Mouse (Mus musculus): ENCODE results near the gene Gmds. TPM values are rescaled to one million over a fixed set of nuclear protein-coding genes. Genes with fewer than 3 reads are reported as not detected.

Gmds gene
- total RNA-seq, 1 experiment from 2014 or later, result 4.0 TPM

DNA sequence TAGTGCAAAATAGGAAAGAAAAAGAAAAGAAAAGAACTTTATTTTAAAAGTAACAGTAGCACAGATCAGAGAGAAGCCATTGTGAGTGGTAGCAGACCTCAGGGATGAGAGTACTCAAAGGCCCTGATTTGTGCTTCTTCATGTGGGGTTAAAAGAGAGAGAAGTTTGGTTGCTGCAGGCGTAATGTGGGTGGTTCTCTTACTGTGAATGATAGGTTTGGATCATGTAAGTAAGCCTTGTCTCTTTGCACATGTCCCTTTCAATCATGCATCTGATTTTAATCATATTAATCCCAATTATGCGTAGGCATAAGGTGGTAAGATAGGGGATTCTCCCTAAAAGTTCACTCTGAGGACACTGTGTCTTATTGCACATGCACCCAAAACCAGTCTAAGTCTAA lies 556.5 kb downstream of the Gmds start:
- DNase-seq, result no peak

DNA sequence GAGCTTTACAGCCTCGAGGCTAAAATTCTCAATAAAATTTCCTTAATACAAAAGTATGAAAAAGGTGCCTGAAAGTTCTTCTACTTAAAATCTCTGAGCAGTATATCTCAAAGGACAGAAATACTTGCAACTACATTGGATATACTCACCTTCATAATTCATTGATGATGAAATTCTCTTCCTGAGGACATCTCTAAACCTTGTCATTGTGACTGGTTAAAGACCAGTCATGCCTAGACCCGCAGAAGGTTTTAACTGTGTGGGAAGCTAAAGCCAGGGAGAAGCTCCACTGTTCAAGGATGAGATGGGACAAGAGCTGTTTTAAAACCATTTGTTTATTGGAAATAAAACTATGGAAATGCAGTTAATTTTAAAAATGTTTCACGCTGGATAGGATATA lies 558.2 kb downstream of the Gmds start:
- no peak for DNase-seq

DNA sequence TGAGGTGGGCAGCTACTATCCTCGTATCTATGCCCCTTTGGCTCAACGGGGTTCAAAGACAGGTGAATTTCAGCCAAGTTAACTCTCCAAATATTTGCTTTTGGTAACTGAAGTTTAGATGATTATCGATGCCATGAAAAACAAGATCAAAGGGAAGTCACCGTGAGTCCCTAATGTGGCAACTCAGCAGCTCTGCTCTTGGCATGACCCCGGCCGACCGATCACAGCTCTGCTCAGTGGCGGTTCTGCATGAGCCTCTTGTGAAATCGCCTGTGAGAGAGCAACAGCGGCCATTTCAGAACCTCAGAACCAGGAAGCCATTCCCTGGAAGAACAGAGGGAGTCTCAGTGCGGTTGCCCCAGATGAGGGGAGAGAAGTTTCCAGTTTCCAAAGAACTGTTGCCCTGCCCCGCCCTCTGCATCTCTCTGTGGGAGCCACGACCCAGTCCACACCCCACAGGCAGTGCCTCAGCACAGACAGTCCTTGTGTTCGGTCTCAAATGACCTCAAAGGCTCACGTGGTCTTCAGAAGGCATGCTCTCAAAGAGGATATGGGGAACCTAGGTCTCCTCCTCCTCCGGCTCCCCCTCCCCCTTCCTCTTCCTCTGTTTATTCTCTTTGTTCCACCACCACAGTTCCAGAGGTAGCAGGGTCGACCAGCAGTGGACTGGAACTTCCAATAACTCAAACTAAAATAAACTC lies 559.1 kb downstream of the Gmds start:
- DNase-seq, result peak; percentile 30

DNA sequence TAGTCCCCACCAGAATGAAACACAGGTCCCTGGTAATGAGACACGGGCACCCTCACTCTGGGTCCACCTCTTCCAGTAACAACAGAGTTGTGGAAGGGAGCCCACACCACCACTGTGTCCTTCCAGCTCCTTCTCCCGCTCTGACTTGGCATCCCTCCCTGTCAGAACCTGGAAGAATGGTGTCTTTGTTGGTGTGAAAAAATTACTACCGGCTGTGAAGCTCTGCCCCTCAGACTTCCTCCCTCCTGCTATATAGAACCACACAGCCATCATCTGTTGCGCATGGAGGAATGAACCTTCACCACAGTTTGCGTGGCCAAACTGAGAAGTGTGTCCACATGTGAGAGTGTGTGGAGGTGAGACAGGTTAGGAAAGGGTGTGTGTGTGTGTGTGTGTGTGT lies 562.8 kb downstream of the Gmds start:
- no peak for DNase-seq

DNA sequence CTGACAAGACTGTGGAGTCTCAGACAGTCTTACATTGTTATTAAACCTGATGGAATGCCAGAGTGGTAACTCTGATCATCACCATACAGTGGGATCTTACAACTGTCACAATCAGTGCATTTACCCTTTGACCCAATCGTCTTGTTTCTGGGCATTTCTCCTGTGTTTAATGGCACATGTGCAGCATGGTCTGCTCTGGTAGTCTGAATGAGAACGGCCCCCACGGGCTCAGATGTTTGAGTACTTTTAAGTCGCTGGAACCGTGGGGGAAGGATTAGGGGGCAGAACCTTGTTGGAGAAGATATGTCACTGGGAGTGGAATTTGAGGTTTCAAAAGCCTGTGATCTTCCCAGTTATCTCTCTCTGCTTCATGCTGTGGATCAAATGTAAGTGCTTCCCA lies 565.7 kb downstream of the Gmds start:
- DNase-seq, result no peak
